Mouse (Mus musculus): Measurements from ENCODE around the gene Sesn2. TPM values are rescaled to one million over a fixed set of nuclear protein-coding genes. Genes with fewer than 3 reads are reported as not detected.

The Sesn2 gene
- polyA plus RNA-seq, 1 experiment from 2014 or later = 6.2 TPM

DNA sequence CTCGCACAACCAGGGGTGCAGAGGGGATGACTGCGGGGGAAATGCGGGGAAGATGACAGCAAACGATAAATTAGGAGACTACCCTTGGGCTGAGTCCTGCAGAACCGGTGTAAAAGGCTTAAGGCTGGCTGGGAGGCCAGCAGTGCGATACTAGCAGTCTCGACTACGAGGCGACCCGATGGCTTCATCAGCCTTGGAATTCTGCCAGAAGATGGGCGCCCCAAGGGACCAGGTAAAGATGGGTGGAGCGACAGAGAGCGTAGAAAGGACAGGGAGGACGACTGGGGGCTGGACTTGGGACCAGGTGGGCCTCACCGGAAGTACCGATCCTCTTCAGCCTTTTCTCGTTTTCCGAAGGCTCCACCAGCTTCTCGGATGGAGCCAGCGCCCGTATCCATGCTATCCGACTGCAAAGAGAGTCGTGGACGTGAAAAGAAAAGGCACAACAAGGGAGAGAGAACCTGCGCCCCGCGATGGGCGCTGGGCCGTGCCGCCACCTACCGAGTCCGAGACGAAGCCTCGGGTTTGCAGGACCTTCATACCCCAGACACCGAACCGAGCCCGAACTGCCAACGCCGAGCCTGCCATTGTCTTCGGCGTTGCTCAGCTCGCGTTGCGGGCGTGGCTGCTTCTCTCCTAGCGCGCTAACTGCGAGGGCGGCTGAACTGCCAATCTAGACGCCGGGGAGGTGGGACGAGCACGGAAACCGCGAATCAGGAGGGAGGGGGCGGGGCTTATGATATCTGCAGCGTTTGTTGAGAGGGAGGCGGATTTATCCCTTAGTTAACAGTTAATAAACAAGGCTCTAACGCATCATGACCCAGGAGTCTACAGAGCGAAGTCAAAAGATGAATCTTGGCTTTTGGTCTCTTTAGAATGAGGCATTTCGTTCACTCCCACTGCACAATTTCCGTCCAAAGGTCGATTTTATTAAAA lies 22.9 kb upstream of the Sesn2 start, which contains the start of gene Atpif1:
Gene Atpif1 (minus strand): TSS at position 679 of the 936 bp plus-strand sequence.
- WGBS (ENCODE audit: insufficient replicate concordance) = 1% methylated on average over 63 of the region's 63 CpGs
- H3K4me3 ChIP-seq (ENCODE audit: low read depth, low read length) = peak within 1 kb of the TSS; percentile 85
- no peaks in the 10 kb centered on the region for H3K27me3 ChIP-seq (ENCODE audit: control insufficient read depth, insufficient read depth, low read length)
- peaks cover 16% of the 10 kb centered on the region for H3K36me3 ChIP-seq (ENCODE audit: control insufficient read depth, insufficient read depth, low read length)
- H3K9me3 ChIP-seq (replicated peaks; ENCODE audit: control insufficient read depth, low read length) = no peaks in the 10 kb centered on the region
- peak within 1 kb of the TSS; percentile 97 for H3K9ac ChIP-seq (ENCODE audit: low read depth, low read length)
- peak; percentile 83 for ATAC-seq (replicated peaks; ENCODE audit: insufficient number of reproducible peaks, low FRiP score, low TSS enrichment)
- H3K4me1 ChIP-seq (ENCODE audit: control insufficient read depth, insufficient read depth, low read length) = peaks cover 10% of the 10 kb centered on the region
- H3K4me2 ChIP-seq = peak within 1 kb of the TSS; percentile 76
- peak within 1 kb of the TSS; percentile 95 for H3K27ac ChIP-seq (ENCODE audit: low read depth, low read length)

- no peak; the same call in 1 of the 2 replicates for ATAC-seq (replicated peaks; ENCODE audit: insufficient number of reproducible peaks, low FRiP score, low TSS enrichment)
- no peaks in the 10 kb centered on the region for H3K27me3 ChIP-seq (ENCODE audit: control insufficient read depth, insufficient read depth, low read length)
- peaks cover 16% of the 10 kb centered on the region for H3K36me3 ChIP-seq (ENCODE audit: control insufficient read depth, insufficient read depth, low read length)
- WGBS (ENCODE audit: insufficient replicate concordance) = 1% methylated on average over 5 of the region's 5 CpGs
- peaks cover 10% of the 10 kb centered on the region for H3K4me1 ChIP-seq (ENCODE audit: control insufficient read depth, insufficient read depth, low read length)
- peak overlapping the region; percentile 95 for H3K27ac ChIP-seq (ENCODE audit: low read depth, low read length)
- peak overlapping the region; percentile 76 for H3K4me2 ChIP-seq
- H3K4me3 ChIP-seq (ENCODE audit: low read depth, low read length) = peak overlapping the region; percentile 85
- H3K9ac ChIP-seq (ENCODE audit: low read depth, low read length) = peak overlapping the region; percentile 97
- H3K9me3 ChIP-seq (replicated peaks; ENCODE audit: control insufficient read depth, low read length) = no peaks in the 10 kb centered on the region
These were observed 22.2 kb upstream of the Sesn2 start for GRCm38 (mm10) chr4:132532496-132532895.

- no peak; the same call in 1 of the 2 replicates for ATAC-seq (replicated peaks; ENCODE audit: insufficient number of reproducible peaks, low FRiP score, low TSS enrichment)
- WGBS (ENCODE audit: insufficient replicate concordance) = 81% methylated on average over 20 of the region's 20 CpGs
- Histone ChIP-seq H3K27ac (ENCODE audit: low read depth, low read length) (peak overlapping the region; percentile 46), H3K4me1 (ENCODE audit: control insufficient read depth, insufficient read depth, low read length) (peaks cover 6% of the 10 kb centered on the region), H3K27me3 (ENCODE audit: control insufficient read depth, insufficient read depth, low read length) (no peaks in the 10 kb centered on the region), H3K4me2 (peak overlapping the region; percentile 76), H3K4me3 (ENCODE audit: low read depth, low read length) (no peak overlapping the region), H3K36me3 (ENCODE audit: control insufficient read depth, insufficient read depth, low read length) (peaks cover 16% of the 10 kb centered on the region), H3K9me3 (replicated peaks; ENCODE audit: control insufficient read depth, low read length) (no peaks in the 10 kb centered on the region), H3K9ac (ENCODE audit: low read depth, low read length) (no peak overlapping the region)
These were observed 19.9 kb upstream of the Sesn2 start for GRCm38 (mm10) chr4:132530033-132530804.

- peaks cover 8% of the 10 kb centered on the region for H3K4me1 ChIP-seq (ENCODE audit: control insufficient read depth, insufficient read depth, low read length)
- WGBS (ENCODE audit: insufficient replicate concordance) = 70% methylated on average over 4 of the region's 4 CpGs
- H3K27me3 ChIP-seq (ENCODE audit: control insufficient read depth, insufficient read depth, low read length) = no peaks in the 10 kb centered on the region
- no peak overlapping the region for H3K27ac ChIP-seq (ENCODE audit: low read depth, low read length)
- no peak overlapping the region for H3K4me2 ChIP-seq
- H3K4me3 ChIP-seq (ENCODE audit: low read depth, low read length) = no peak overlapping the region
- ATAC-seq (replicated peaks; ENCODE audit: insufficient number of reproducible peaks, low FRiP score, low TSS enrichment) = no peak
- peaks cover 16% of the 10 kb centered on the region for H3K36me3 ChIP-seq (ENCODE audit: control insufficient read depth, insufficient read depth, low read length)
- no peak overlapping the region for H3K9ac ChIP-seq (ENCODE audit: low read depth, low read length)
- no peaks in the 10 kb centered on the region for H3K9me3 ChIP-seq (replicated peaks; ENCODE audit: control insufficient read depth, low read length)
These were observed 19.0 kb upstream of the Sesn2 start for GRCm38 (mm10) chr4:132529344-132529743.

DNA sequence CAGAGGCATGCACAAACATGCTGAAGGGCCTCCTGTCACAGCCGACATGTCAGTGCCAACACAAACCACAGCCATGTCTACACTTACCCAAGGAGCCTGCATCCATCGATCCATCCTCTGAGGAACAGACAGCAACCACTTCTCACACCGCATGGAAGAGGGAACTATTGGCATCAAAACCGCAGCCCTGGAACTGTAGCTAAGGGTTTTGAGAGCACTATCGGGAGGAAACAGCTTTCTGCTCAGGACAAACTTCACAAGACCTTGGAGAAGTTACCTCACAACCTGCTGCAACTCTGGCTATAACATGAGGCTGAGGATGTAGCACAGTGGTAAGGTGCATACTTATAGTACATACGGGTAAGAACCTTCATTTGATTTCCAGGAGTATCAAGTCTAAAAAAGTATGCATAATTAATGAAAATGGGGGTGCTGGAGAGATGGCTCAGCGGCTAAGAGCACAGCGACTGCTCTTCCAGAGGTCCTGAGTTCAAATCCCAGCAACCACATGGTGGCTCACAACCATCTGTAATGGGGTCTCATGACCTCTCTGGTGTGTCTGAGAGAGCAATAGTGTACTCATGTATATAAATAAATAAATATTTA lies 17.7 kb upstream of the Sesn2 start:
- peaks cover 12% of the 10 kb centered on the region for H3K4me1 ChIP-seq (ENCODE audit: control insufficient read depth, insufficient read depth, low read length)
- no peak for ATAC-seq (replicated peaks; ENCODE audit: insufficient number of reproducible peaks, low FRiP score, low TSS enrichment)
- no peak overlapping the region for H3K4me3 ChIP-seq (ENCODE audit: low read depth, low read length)
- no peaks in the 10 kb centered on the region for H3K27me3 ChIP-seq (ENCODE audit: control insufficient read depth, insufficient read depth, low read length)
- peaks cover 16% of the 10 kb centered on the region for H3K36me3 ChIP-seq (ENCODE audit: control insufficient read depth, insufficient read depth, low read length)
- no peaks in the 10 kb centered on the region for H3K9me3 ChIP-seq (replicated peaks; ENCODE audit: control insufficient read depth, low read length)
- no peak overlapping the region for H3K9ac ChIP-seq (ENCODE audit: low read depth, low read length)
- WGBS (ENCODE audit: insufficient replicate concordance) = 86% methylated on average over 8 of the region's 8 CpGs
- H3K4me2 ChIP-seq = no peak overlapping the region
- H3K27ac ChIP-seq (ENCODE audit: low read depth, low read length) = no peak overlapping the region

GRCm38 (mm10) chr4:132526678-132527077 lies 16.4 kb upstream of the Sesn2 start:
- Histone ChIP-seq H3K27ac (ENCODE audit: low read depth, low read length) (no peak overlapping the region), H3K4me2 (no peak overlapping the region), H3K9me3 (replicated peaks; ENCODE audit: control insufficient read depth, low read length) (no peaks in the 10 kb centered on the region), H3K27me3 (ENCODE audit: control insufficient read depth, insufficient read depth, low read length) (no peaks in the 10 kb centered on the region), H3K36me3 (ENCODE audit: control insufficient read depth, insufficient read depth, low read length) (peaks cover 16% of the 10 kb centered on the region), H3K4me1 (ENCODE audit: control insufficient read depth, insufficient read depth, low read length) (peaks cover 10% of the 10 kb centered on the region), H3K9ac (ENCODE audit: low read depth, low read length) (no peak overlapping the region), H3K4me3 (ENCODE audit: low read depth, low read length) (no peak overlapping the region)
- ATAC-seq (replicated peaks; ENCODE audit: insufficient number of reproducible peaks, low FRiP score, low TSS enrichment) = no peak
- 58% methylated on average over 2 of the region's 2 CpGs for WGBS (ENCODE audit: insufficient replicate concordance)

DNA sequence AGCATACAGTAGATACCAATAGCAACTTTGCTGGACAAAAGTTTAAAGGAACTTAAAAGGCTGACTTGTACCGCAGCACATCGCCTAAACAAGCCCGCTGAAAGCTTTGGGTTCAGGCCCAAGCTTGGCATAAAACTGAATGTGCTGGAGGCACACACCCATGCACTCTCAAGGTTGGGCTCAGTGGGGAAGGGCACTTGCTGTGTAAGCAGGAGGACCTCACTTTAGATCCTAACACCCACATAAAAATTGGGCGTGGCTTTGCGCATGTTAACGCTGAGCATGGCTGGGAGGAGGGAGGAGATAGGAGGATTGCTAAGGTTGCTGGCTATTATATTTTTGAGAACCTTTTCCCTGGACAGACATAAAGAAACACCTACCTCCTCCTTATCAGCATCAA lies 14.5 kb upstream of the Sesn2 start:
- no peak overlapping the region for H3K27ac ChIP-seq (ENCODE audit: low read depth, low read length)
- peaks cover 6% of the 10 kb centered on the region; the same call in 1 of the 2 replicates for H3K4me1 ChIP-seq (ENCODE audit: control insufficient read depth, insufficient read depth, low read length)
- ATAC-seq (replicated peaks; ENCODE audit: insufficient number of reproducible peaks, low FRiP score, low TSS enrichment) = no peak
- H3K4me3 ChIP-seq (ENCODE audit: low read depth, low read length) = no peak overlapping the region
- WGBS (ENCODE audit: insufficient replicate concordance) = 53% methylated on average over 6 of the region's 6 CpGs
- peak overlapping the region; percentile 22; the same call in 1 of the 2 replicates for H3K9ac ChIP-seq (ENCODE audit: low read depth, low read length)
- H3K4me2 ChIP-seq = peak overlapping the region; percentile 22; the same call in 1 of the 2 replicates
- H3K36me3 ChIP-seq (ENCODE audit: control insufficient read depth, insufficient read depth, low read length) = no peaks in the 10 kb centered on the region; the same call in 1 of the 2 replicates
- no peaks in the 10 kb centered on the region for H3K9me3 ChIP-seq (replicated peaks; ENCODE audit: control insufficient read depth, low read length)
- no peaks in the 10 kb centered on the region for H3K27me3 ChIP-seq (ENCODE audit: control insufficient read depth, insufficient read depth, low read length)

GRCm38 (mm10) chr4:132524321-132524741 lies 14.0 kb upstream of the Sesn2 start:
- ATAC-seq (replicated peaks; ENCODE audit: insufficient number of reproducible peaks, low FRiP score, low TSS enrichment) = no peak
- H3K4me3 ChIP-seq (ENCODE audit: low read depth, low read length) = no peak overlapping the region
- H3K27ac ChIP-seq (ENCODE audit: low read depth, low read length) = peak overlapping the region; percentile 50
- H3K4me2 ChIP-seq = peak overlapping the region; percentile 22
- no peaks in the 10 kb centered on the region for H3K9me3 ChIP-seq (replicated peaks; ENCODE audit: control insufficient read depth, low read length)
- WGBS (ENCODE audit: insufficient replicate concordance) = 21% methylated on average over 11 of the region's 11 CpGs
- peak overlapping the region; percentile 39; the same call in 1 of the 2 replicates for H3K9ac ChIP-seq (ENCODE audit: low read depth, low read length)
- no peaks in the 10 kb centered on the region for H3K36me3 ChIP-seq (ENCODE audit: control insufficient read depth, insufficient read depth, low read length)
- peaks cover 6% of the 10 kb centered on the region; the same call in 1 of the 2 replicates for H3K4me1 ChIP-seq (ENCODE audit: control insufficient read depth, insufficient read depth, low read length)
- no peaks in the 10 kb centered on the region for H3K27me3 ChIP-seq (ENCODE audit: control insufficient read depth, insufficient read depth, low read length)
